Mouse (Mus musculus): ENCODE measurements around the gene Gabarapl2. TPM values are rescaled to one million over a fixed set of nuclear protein-coding genes. Genes with fewer than 3 reads are reported as not detected.

Gabarapl2 gene
- 100 to 1,000 TPM; 119 to 121 TPM for total RNA-seq (2021)
- long read RNA-seq, experiment 1, transcript Gabarapl2-201 (4 exons, 1,677 nt): major isoform, 209 of 212 reads
- long read RNA-seq, experiment 1, partial matches to known transcripts: 0 of 212 reads
- long read RNA-seq, experiment 1, other reads (novel, unspliced or antisense): 3 of 212 reads
- long read RNA-seq, experiment 2, transcript Gabarapl2-201 (4 exons, 1,677 nt): major isoform, 123 of 128 reads
- long read RNA-seq, experiment 2, partial matches to known transcripts: 1 of 128 reads
- long read RNA-seq, experiment 2, other reads (novel, unspliced or antisense): 4 of 128 reads

GRCm38 (mm10) chr8:111940171-111941100 lies at the start of gene Gabarapl2:
TSS of gene Gabarapl2 (plus strand) at chr8:111940703.
- DNase-seq: peak; percentile 98

- no peak for DNase-seq
Measured at GRCm38 (mm10) chr8:111890911-111891303, 49.6 kb upstream of the Gabarapl2 start.

- no peak for DNase-seq
Measured at GRCm38 (mm10) chr8:111891983-111892382, 48.5 kb upstream of the Gabarapl2 start.

GRCm38 (mm10) chr8:111892615-111893014 lies 47.9 kb upstream of the Gabarapl2 start:
- DNase-seq: no peak

GRCm38 (mm10) chr8:111894955-111895354 lies 45.5 kb upstream of the Gabarapl2 start:
- DNase-seq: no peak

- no peak for DNase-seq
Measured at GRCm38 (mm10) chr8:111898586-111898985, 41.9 kb upstream of the Gabarapl2 start.

- no peak for DNase-seq
Measured at GRCm38 (mm10) chr8:111902080-111902479, 38.4 kb upstream of the Gabarapl2 start.

- no peak for DNase-seq
Measured at GRCm38 (mm10) chr8:111905500-111906121, 34.9 kb upstream of the Gabarapl2 start.

- DNase-seq: no peak
Measured at GRCm38 (mm10) chr8:111909621-111910450, 30.7 kb upstream of the Gabarapl2 start, which contains the start of gene Chst5. TSS of gene Chst5 (minus strand) at chr8:111910447.

- DNase-seq: no peak
Measured at GRCm38 (mm10) chr8:111911572-111911971, 28.9 kb upstream of the Gabarapl2 start.

GRCm38 (mm10) chr8:111912860-111913432 lies 27.6 kb upstream of the Gabarapl2 start:
- peak; percentile 17 for DNase-seq

- DNase-seq: no peak
Measured at GRCm38 (mm10) chr8:111919663-111920062, 20.8 kb upstream of the Gabarapl2 start.

GRCm38 (mm10) chr8:111920971-111921370 lies 19.5 kb upstream of the Gabarapl2 start:
- no peak for DNase-seq

- DNase-seq: peak; percentile 69
Measured at GRCm38 (mm10) chr8:111923383-111923804, 17.1 kb upstream of the Gabarapl2 start.

GRCm38 (mm10) chr8:111924976-111925375 lies 15.5 kb upstream of the Gabarapl2 start:
- no peak for DNase-seq

GRCm38 (mm10) chr8:111929648-111930344 lies 10.7 kb upstream of the Gabarapl2 start:
- DNase-seq: no peak

- no peak for DNase-seq
Measured at GRCm38 (mm10) chr8:111931721-111932120, 8.8 kb upstream of the Gabarapl2 start.

GRCm38 (mm10) chr8:111932580-111933336 lies 7.7 kb upstream of the Gabarapl2 start:
- DNase-seq: peak; percentile 75

GRCm38 (mm10) chr8:111933348-111934076 lies 7.0 kb upstream of the Gabarapl2 start, which contains the start of gene Tmem231:
TSS of gene Tmem231 (minus strand) at chr8:111933881.
- DNase-seq: peak; percentile 92
